Mouse (Mus musculus) forebrain, embryonic 12.5 days (tissue): ENCODE measurements around the gene Ptcd1. TPM values are rescaled to one million over a fixed set of nuclear protein-coding genes. Genes with fewer than 3 reads are reported as not detected.
"Not testable (repeated sequence)": the region's sequence is repeated elsewhere in the genome, so short reads cannot be mapped to it uniquely, and the experiment has no call there.

ENCODE experiments used
- ATAC-seq: fragments of 200-750 bp; cut with Nextera tagmentation; 2 replicates; pipeline ENCODE4 v1.8.0; 2017; ENCODE audit warnings: moderate TSS enrichment; ENCODE audit not compliant: low FRiP score
- H3K27ac ChIP-seq: fragments of 300-500 bp; sonication (generic); 2 replicates; pipeline ENCODE4 v1.5.1; 2016; ENCODE audit warnings: mild to moderate bottlenecking
- H3K27me3 ChIP-seq: fragments of 300-500 bp; sonication (generic); 2 replicates; pipeline ENCODE4 v1.6.1; 2016; ENCODE audit warnings: mild to moderate bottlenecking
- H3K36me3 ChIP-seq: fragments of 300-500 bp; sonication (generic); replicated peaks from 2 replicates; pipeline ENCODE4 v1.6.1; 2016; ENCODE audit warnings: mild to moderate bottlenecking
- H3K4me1 ChIP-seq: fragments of 300-500 bp; sonication (generic); 2 replicates; pipeline ENCODE4 v1.6.1; 2016
- H3K4me2 ChIP-seq: fragments of 300-500 bp; sonication (generic); 2 replicates; pipeline ENCODE4 v1.6.1; 2016; ENCODE audit warnings: mild to moderate bottlenecking, moderate library complexity
- H3K4me3 ChIP-seq: fragments of 300-500 bp; sonication (generic); replicated peaks from 2 replicates; pipeline ENCODE4 v1.5.1; 2016; ENCODE audit warnings: mild to moderate bottlenecking
- H3K9ac ChIP-seq: fragments of 300-500 bp; sonication (generic); 2 replicates; pipeline ENCODE4 v1.6.1; 2016; ENCODE audit warnings: mild to moderate bottlenecking
- H3K9me3 ChIP-seq: fragments of 300-500 bp; sonication (generic); 2 replicates; pipeline ENCODE4 v1.6.1; 2016
- WGBS: fragments of 180-500 bp; shearing (Covaris S2); methylation state at CpG from one replicate; pipeline ENCODE4 v1.1.7; 2016; 5-methylcytosine and 5-hydroxymethylcytosine counted together
- polyA plus RNA-seq: library from polyadenylated mRNA; unstranded; fragments of >200 nt; fragmentation: Nextera tagmentation; extraction: Ambion mirVana; gene quantifications from 2 replicates; pipeline ENCODE4 v1.2.1, GENCODE M21; 2016

Ptcd1 gene
- polyA plus RNA-seq, 1 experiment from 2014 or later = 19.5 TPM

- H3K36me3 ChIP-seq = peaks cover 99% of the 10 kb centered on the region
- ATAC-seq = no peak
- no peaks in the 10 kb centered on the region for H3K27me3 ChIP-seq
- no peak overlapping the region for H3K4me2 ChIP-seq
- no peak overlapping the region for H3K27ac ChIP-seq
- no peak overlapping the region for H3K4me3 ChIP-seq
- 95% methylated on average over 6 of the region's 6 CpGs for WGBS
- H3K9me3 ChIP-seq = no peaks in the 10 kb centered on the region
- H3K9ac ChIP-seq = no peak overlapping the region
- no peaks in the 10 kb centered on the region for H3K4me1 ChIP-seq
Observed at GRCm38 (mm10) chr5:145149294-145149693, 17.6 kb downstream of the Ptcd1 start.

- Histone ChIP-seq H3K36me3 (peaks cover 100% of the 10 kb centered on the region), H3K27ac (no peak overlapping the region), H3K9ac (no peak overlapping the region), H3K4me3 (no peak overlapping the region), H3K9me3 (no peaks in the 10 kb centered on the region), H3K4me2 (no peak overlapping the region), H3K27me3 (no peaks in the 10 kb centered on the region), H3K4me1 (no peaks in the 10 kb centered on the region)
- ATAC-seq = no peak
- WGBS = 95% methylated on average over 5 of the region's 5 CpGs
Observed at GRCm38 (mm10) chr5:145147748-145148147, 19.2 kb downstream of the Ptcd1 start.

DNA sequence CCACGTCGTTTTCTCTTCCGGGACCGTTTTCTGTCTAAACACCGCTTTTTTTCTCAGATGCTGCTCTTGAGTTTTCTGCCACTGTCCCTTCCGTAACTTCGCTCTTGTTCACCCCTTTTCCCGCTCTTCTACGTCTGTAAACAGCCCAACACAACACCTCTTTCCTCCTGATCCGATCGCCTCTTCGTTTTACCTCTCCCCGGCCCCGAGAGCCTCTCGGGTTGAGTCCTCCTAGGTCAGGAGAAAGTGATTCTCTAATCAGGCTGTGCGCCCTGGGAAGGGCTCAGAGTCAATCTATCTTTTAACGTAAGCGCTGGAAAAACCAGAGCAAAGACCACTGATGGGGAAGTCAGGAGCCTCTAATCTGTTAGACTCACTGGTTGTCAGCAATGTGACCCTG lies 26.3 kb downstream of the Ptcd1 start:
- Histone ChIP-seq H3K4me2 (peak overlapping the region; percentile 81), H3K36me3 (peaks cover 60% of the 10 kb centered on the region), H3K27me3 (no peaks in the 10 kb centered on the region), H3K4me3 (peak overlapping the region; percentile 80), H3K9me3 (no peaks in the 10 kb centered on the region), H3K4me1 (peaks cover 37% of the 10 kb centered on the region), H3K27ac (peak overlapping the region; percentile 84), H3K9ac (peak overlapping the region; percentile 89)
- ATAC-seq = peak; percentile 7; the same call in 1 of the 2 replicates
- WGBS = under 1% methylated on average over 18 of the region's 18 CpGs

DNA sequence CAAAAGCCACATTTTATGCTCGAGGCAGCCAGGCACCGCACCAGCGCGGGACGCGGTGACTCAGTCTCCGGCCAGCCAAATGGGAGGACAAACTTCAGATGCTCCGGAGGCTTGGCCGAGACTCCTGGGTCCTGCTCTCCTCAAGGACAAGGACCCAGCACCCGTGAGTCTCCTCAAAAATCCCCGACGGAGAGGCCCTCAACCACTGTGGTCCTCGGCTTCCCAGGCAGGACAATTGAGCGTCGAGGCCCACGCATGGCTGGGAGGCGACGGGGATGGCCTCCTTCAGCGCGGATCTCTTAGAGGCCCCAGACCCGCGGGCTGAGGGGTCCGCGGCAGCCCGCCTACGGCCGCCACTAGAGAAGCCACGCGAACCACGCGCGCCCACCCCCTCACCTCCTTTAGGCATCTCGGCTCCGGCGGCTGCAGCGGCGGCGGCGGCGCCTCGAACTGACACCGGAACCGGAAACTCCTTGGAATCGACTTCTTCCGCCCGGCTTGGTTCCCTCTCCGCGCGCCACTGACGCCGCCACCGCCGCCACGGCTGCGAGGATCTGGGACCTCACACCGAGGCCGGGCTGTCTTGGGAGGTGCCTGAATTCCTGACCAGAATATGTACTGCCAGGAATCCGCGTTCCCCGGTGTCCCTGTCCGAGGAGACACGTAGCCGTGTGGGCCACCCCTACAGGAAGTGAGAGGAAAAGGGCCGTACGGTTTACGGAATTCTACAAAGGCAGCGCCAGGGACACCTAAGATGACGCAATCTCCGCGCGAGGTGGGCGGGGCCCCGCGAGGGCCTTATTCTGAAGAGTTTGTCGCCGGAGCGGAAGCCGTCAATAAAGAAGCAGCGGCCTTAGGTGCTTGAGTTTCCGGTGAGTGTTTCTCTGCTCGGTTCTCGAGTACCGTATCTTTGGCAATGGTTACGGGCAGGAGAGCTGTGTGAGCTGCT lies 27.1 kb downstream of the Ptcd1 start, which contains the start of the genes Pdap1 and Bud31:
Gene Pdap1 (minus strand): TSS at position 668 of the 949 bp plus-strand sequence.
Gene Bud31 (plus strand): TSS at position 792 of the 949 bp plus-strand sequence.
- Histone ChIP-seq H3K27ac (peak within 1 kb of the TSS; percentile 84), H3K4me1 (peaks cover 37% of the 10 kb centered on the region), H3K4me3 (peak within 1 kb of the TSS; percentile 80), H3K4me2 (peak within 1 kb of the TSS; percentile 81), H3K9me3 (no peaks in the 10 kb centered on the region), H3K9ac (peak within 1 kb of the TSS; percentile 89), H3K36me3 (peaks cover 60% of the 10 kb centered on the region), H3K27me3 (no peaks in the 10 kb centered on the region)
- peak; percentile 96 for ATAC-seq
- under 1% methylated on average over 84 of the region's 84 CpGs for WGBS

GRCm38 (mm10) chr5:145138836-145139235 lies 28.1 kb downstream of the Ptcd1 start:
- 21% methylated on average over 6 of the region's 6 CpGs for WGBS
- Histone ChIP-seq H3K4me3 (peak overlapping the region; percentile 80), H3K4me2 (peak overlapping the region; percentile 81), H3K27me3 (no peaks in the 10 kb centered on the region), H3K9me3 (no peaks in the 10 kb centered on the region), H3K4me1 (peaks cover 37% of the 10 kb centered on the region), H3K36me3 (peaks cover 60% of the 10 kb centered on the region), H3K27ac (no peak overlapping the region), H3K9ac (peak overlapping the region; percentile 89)
- ATAC-seq = no peak

GRCm38 (mm10) chr5:145133275-145133674 lies 33.6 kb downstream of the Ptcd1 start:
- 93% methylated on average over 6 of the region's 6 CpGs for WGBS
- ATAC-seq, H3K27me3 ChIP-seq, H3K27ac ChIP-seq, H3K9me3 ChIP-seq, H3K9ac ChIP-seq, H3K4me3 ChIP-seq, H3K4me2 ChIP-seq: not testable (repeated sequence)
- Histone ChIP-seq H3K4me1 (peaks cover 12% of the 10 kb centered on the region), H3K36me3 (peaks cover 90% of the 10 kb centered on the region)

DNA sequence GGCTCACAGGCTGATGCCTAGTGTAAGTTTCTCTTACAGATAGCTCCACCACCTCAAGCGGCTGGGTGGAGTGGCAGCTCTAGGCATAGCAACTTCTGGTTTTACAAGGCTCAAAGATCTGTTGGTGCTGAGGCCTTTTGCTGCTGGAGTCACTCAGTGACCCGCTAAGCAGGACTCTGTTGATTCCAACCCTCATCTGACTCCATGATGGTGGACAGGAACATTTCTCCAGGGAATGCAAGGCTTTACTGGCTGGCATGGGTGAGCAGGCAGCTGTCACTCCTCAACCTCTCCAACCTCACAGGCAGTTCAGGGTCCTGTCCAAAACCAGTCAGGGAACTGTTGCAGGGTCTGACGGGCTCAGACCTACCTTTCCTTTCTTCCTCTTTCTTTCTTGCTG lies 35.9 kb downstream of the Ptcd1 start:
- no peak for ATAC-seq
- no peaks in the 10 kb centered on the region for H3K4me1 ChIP-seq
- WGBS = 90% methylated on average over 3 of the region's 3 CpGs
- no peak overlapping the region for H3K9ac ChIP-seq
- no peak overlapping the region for H3K27ac ChIP-seq
- no peaks in the 10 kb centered on the region for H3K27me3 ChIP-seq
- H3K4me3 ChIP-seq = no peak overlapping the region
- H3K4me2 ChIP-seq = no peak overlapping the region
- peaks cover 95% of the 10 kb centered on the region for H3K36me3 ChIP-seq
- H3K9me3 ChIP-seq = no peaks in the 10 kb centered on the region

DNA sequence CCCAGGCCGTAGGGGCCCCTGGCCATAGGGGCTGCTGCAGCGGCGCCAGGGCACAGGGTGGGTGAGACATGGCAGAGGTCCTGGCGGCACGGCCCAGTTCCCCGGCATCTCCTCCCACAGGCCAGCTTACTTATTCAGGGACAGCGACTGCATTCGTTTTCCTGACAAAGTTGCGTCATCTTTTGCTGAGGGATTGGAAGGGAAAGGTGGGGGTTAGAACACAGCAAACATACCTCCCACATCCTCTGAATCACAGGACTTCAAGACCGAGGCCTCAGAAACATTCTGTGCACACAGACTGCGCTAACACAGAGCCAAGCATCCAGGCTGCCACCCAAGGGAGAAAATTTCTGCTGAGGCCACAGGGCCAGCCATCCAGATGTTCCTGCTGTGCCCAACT lies 36.7 kb downstream of the Ptcd1 start:
- 94% methylated on average over 11 of the region's 11 CpGs for WGBS
- no peak overlapping the region for H3K9ac ChIP-seq
- H3K4me1 ChIP-seq = no peaks in the 10 kb centered on the region
- H3K27me3 ChIP-seq = no peaks in the 10 kb centered on the region
- H3K27ac ChIP-seq = no peak overlapping the region
- no peak for ATAC-seq
- H3K9me3 ChIP-seq = no peaks in the 10 kb centered on the region
- peaks cover 97% of the 10 kb centered on the region for H3K36me3 ChIP-seq
- no peak overlapping the region for H3K4me3 ChIP-seq
- no peak overlapping the region for H3K4me2 ChIP-seq

DNA sequence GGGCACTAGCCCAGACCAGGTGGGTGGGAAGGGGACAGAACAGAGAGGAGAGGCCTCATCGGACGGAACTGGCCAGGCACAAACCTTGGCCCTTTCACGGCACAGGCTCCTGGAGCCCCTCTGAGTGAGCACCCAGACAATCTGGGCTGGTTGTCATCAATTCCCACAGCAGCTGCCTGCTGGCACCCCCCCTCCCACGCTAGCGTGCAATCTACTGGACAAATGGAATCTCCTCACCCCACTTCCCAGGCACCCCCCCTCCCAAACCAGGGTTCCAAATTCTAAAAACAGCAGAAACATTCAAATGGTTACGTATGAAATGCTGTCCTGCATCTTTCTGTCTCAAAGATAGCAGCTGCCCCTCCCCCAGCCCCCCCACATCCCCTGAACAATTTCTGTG lies 37.1 kb downstream of the Ptcd1 start:
- H3K9ac ChIP-seq, ATAC-seq, H3K9me3 ChIP-seq, H3K27ac ChIP-seq, H3K4me2 ChIP-seq, H3K27me3 ChIP-seq, H3K4me1 ChIP-seq, H3K4me3 ChIP-seq: not testable (repeated sequence)
- 93% methylated on average over 6 of the region's 6 CpGs for WGBS
- peaks cover 97% of the 10 kb centered on the region for H3K36me3 ChIP-seq

GRCm38 (mm10) chr5:145129124-145129523 lies 37.8 kb downstream of the Ptcd1 start:
- H3K4me2 ChIP-seq = no peak overlapping the region
- ATAC-seq = no peak
- no peak overlapping the region for H3K4me3 ChIP-seq
- H3K27ac ChIP-seq = no peak overlapping the region
- 94% methylated on average over 4 of the region's 4 CpGs for WGBS
- no peaks in the 10 kb centered on the region for H3K4me1 ChIP-seq
- H3K9me3 ChIP-seq = no peaks in the 10 kb centered on the region
- H3K27me3 ChIP-seq = no peaks in the 10 kb centered on the region
- H3K9ac ChIP-seq = no peak overlapping the region
- H3K36me3 ChIP-seq = peaks cover 97% of the 10 kb centered on the region

- no peak for ATAC-seq
- 91% methylated on average over 9 of the region's 9 CpGs for WGBS
Observed at GRCm38 (mm10) chr5:145126580-145126979, 40.3 kb downstream of the Ptcd1 start.

DNA sequence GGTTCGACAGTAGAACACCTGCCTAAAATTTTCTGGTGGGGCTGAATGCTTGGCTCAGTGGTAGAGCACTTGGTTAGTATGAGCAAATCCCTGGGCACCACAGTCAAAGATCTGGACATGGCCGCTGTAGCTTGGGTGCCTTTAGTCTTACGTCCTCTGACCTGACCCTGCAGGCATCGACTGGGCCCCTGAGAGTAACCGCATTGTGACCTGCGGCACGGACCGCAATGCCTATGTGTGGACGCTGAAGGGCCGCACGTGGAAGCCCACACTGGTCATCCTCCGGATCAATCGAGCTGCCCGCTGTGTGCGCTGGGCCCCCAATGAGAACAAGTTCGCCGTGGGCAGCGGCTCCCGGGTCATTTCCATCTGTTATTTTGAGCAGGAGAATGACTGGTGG lies 43.5 kb downstream of the Ptcd1 start:
- no peak overlapping the region for H3K27ac ChIP-seq
- H3K4me1 ChIP-seq = no peaks in the 10 kb centered on the region
- H3K4me2 ChIP-seq = no peak overlapping the region
- peaks cover 52% of the 10 kb centered on the region for H3K36me3 ChIP-seq
- 95% methylated on average over 19 of the region's 19 CpGs for WGBS
- ATAC-seq = no peak
- no peak overlapping the region for H3K4me3 ChIP-seq
- no peaks in the 10 kb centered on the region for H3K27me3 ChIP-seq
- 0 out of 2 replicates have a peak, but pooled peaks cover 3% of the 10 kb centered on the region for H3K9me3 ChIP-seq
- H3K9ac ChIP-seq = no peak overlapping the region

More at GRCm38 (mm10) chr5:145126580-145126979, 40.3 kb downstream of the Ptcd1 start:
- Histone ChIP-seq H3K9me3 (no peaks in the 10 kb centered on the region), H3K4me1 (no peaks in the 10 kb centered on the region), H3K4me3 (no peak overlapping the region), H3K4me2 (no peak overlapping the region), H3K9ac (no peak overlapping the region), H3K36me3 (peaks cover 84% of the 10 kb centered on the region), H3K27ac (no peak overlapping the region), H3K27me3 (no peaks in the 10 kb centered on the region)
